Mouse (Mus musculus) forebrain, embryonic 15.5 days (tissue): ENCODE measurements at regions not wholly inside any gene's neighbourhood (a gene's known extent, or its start where the extent isn't known, plus 50 kb on each side); places are given as distances from the start of the nearest gene placed in this dataset.

Experiments
- ATAC-seq: fragments of 200-750 bp; cut with Nextera tagmentation; replicated peaks from 2 replicates; pipeline ENCODE4 v1.8.0; 2017; ENCODE audit warnings: mild to moderate bottlenecking, moderate TSS enrichment, moderate library complexity
- H3K27ac ChIP-seq: fragments of 300-500 bp; sonication (generic); replicated peaks from 2 replicates; pipeline ENCODE4 v1.5.1; 2015; ENCODE audit warnings: mild to moderate bottlenecking, inconsistent platforms
- H3K27me3 ChIP-seq: fragments of 300-500 bp; sonication (generic); 2 replicates; pipeline ENCODE4 v1.6.1; 2015; ENCODE audit warnings: inconsistent platforms
- H3K36me3 ChIP-seq: fragments of 300-500 bp; sonication (generic); 2 replicates; pipeline ENCODE4 v1.6.1; 2015; ENCODE audit warnings: mild to moderate bottlenecking, inconsistent platforms
- H3K4me1 ChIP-seq: fragments of 300-500 bp; sonication (generic); 2 replicates; pipeline ENCODE4 v1.6.1; 2015; ENCODE audit warnings: inconsistent platforms
- H3K4me2 ChIP-seq: fragments of 300-500 bp; sonication (generic); replicated peaks from 2 replicates; pipeline ENCODE4 v1.6.1; 2015; ENCODE audit warnings: mild to moderate bottlenecking, inconsistent platforms
- H3K4me3 ChIP-seq: fragments of 300-500 bp; sonication (generic); 2 replicates; pipeline ENCODE4 v1.5.1; 2015; ENCODE audit warnings: mild to moderate bottlenecking, inconsistent platforms
- H3K9ac ChIP-seq: fragments of 300-500 bp; sonication (generic); replicated peaks from 2 replicates; pipeline ENCODE4 v1.6.1; 2015; ENCODE audit warnings: mild to moderate bottlenecking, inconsistent platforms
- H3K9me3 ChIP-seq: fragments of 300-500 bp; sonication (generic); 2 replicates; pipeline ENCODE4 v1.6.1; 2016; ENCODE audit warnings: inconsistent platforms
- WGBS: fragments of 180-500 bp; shearing (Covaris S2); methylation state at CpG from one replicate; pipeline ENCODE4 v1.1.7; 2015; ENCODE audit warnings: mixed read lengths; 5-methylcytosine and 5-hydroxymethylcytosine counted together

GRCm38 (mm10) chr12:86818201-86818600, 66.4 kb downstream of the Irf2bpl start:
- no peak overlapping the region for H3K9ac ChIP-seq
- WGBS: 37% methylated on average over 2 of the region's 2 CpGs
- no peak overlapping the region for H3K4me3 ChIP-seq
- peak overlapping the region; percentile 95 for H3K27ac ChIP-seq
- no peak overlapping the region for H3K4me2 ChIP-seq
- H3K9me3 ChIP-seq: no peaks in the 10 kb centered on the region
- no peak for ATAC-seq
- H3K36me3 ChIP-seq: no peaks in the 10 kb centered on the region
- H3K27me3 ChIP-seq: no peaks in the 10 kb centered on the region
- peaks cover 63% of the 10 kb centered on the region for H3K4me1 ChIP-seq

GRCm38 (mm10) chr12:86816702-86817610, 67.6 kb downstream of the Irf2bpl start:
- H3K4me2 ChIP-seq: no peak overlapping the region
- ATAC-seq: no peak; the same call in 1 of the 2 replicates

GRCm38 (mm10) chr12:86816171-86816701, 68.4 kb downstream of the Irf2bpl start:
- peak; percentile 83 for ATAC-seq
- H3K4me1 ChIP-seq: peaks cover 67% of the 10 kb centered on the region
- H3K9me3 ChIP-seq: no peaks in the 10 kb centered on the region
- no peaks in the 10 kb centered on the region for H3K36me3 ChIP-seq
- peak overlapping the region; percentile 9; the same call in 1 of the 2 replicates for H3K9ac ChIP-seq
- H3K27ac ChIP-seq: peak overlapping the region; percentile 95
- no peaks in the 10 kb centered on the region for H3K27me3 ChIP-seq
- WGBS: 1% methylated on average over 6 of the region's 6 CpGs
- H3K4me2 ChIP-seq: no peak overlapping the region
- no peak overlapping the region for H3K4me3 ChIP-seq

More at GRCm38 (mm10) chr12:86816702-86817610, 67.6 kb downstream of the Irf2bpl start:
- peak overlapping the region; percentile 95 for H3K27ac ChIP-seq
- H3K27me3 ChIP-seq: no peaks in the 10 kb centered on the region
- H3K4me1 ChIP-seq: peaks cover 65% of the 10 kb centered on the region
- H3K9ac ChIP-seq: peak overlapping the region; percentile 9; the same call in 1 of the 2 replicates
- no peak overlapping the region for H3K4me3 ChIP-seq
- no peaks in the 10 kb centered on the region for H3K36me3 ChIP-seq
- no peaks in the 10 kb centered on the region for H3K9me3 ChIP-seq
- WGBS: 23% methylated on average over 11 of the region's 11 CpGs

- no peak overlapping the region for H3K4me3 ChIP-seq
- 23% methylated on average over 7 of the region's 7 CpGs for WGBS
- no peak overlapping the region for H3K9ac ChIP-seq
- H3K4me1 ChIP-seq: peaks cover 78% of the 10 kb centered on the region
- H3K27ac ChIP-seq: peak overlapping the region; percentile 95
- no peak overlapping the region for H3K4me2 ChIP-seq
- ATAC-seq: peak; percentile 36
- H3K36me3 ChIP-seq: no peaks in the 10 kb centered on the region
- no peaks in the 10 kb centered on the region for H3K27me3 ChIP-seq
- H3K9me3 ChIP-seq: no peaks in the 10 kb centered on the region
Observed at GRCm38 (mm10) chr12:86814740-86815139, 69.9 kb downstream of the Irf2bpl start.
